Comparison of ENCODE assay signal across 8 mouse cellular contexts in genomic region chr12:102468894-102469764, GRCm38 (mm10). TPM values are rescaled to one million over a fixed set of nuclear protein-coding genes. Genes with fewer than 3 reads are reported as not detected.
DNase-seq lines count a peak whose midpoint lies in the region; ATAC-seq and TF ChIP-seq lines count a peak whose summit lies in the region.

TSS of gene Golga5 (plus strand) at chr12:102469135.

- peaks cover 3% of the 10 kb centered on the region; the same call in 1 of the 2 replicates for H3K4me1 ChIP-seq in cortical plate, adult 2 months (ENCODE audit: control insufficient read depth, insufficient read depth, low read length)

- peak; percentile 25; the same call in 1 of the 2 replicates for TF ChIP-seq POLR2A in cortical plate, adult 2 months (IDR thresholded peaks at IDR 0.05; ENCODE audit: extremely low read depth, insufficient read depth, low read length)

- ATAC-seq in activated CD4-positive, CD25-positive, alpha-beta regulatory T cell, adult 4 months = peak; percentile 97
- peak; percentile 98 for ATAC-seq in megakaryocyte progenitor cell, adult 5-6 weeks (replicated peaks; ENCODE audit: poor library complexity)

- TF ChIP-seq CTCF in cortical plate, adult 2 months (IDR thresholded peaks at IDR 0.05; ENCODE audit: extremely low read depth, insufficient read depth, low read length) = no peak

- DNase-seq in gastrocnemius, postnatal 10 days = peak; percentile 99
- DNase-seq in induced T-regulatory cell, adult 2 months (ENCODE audit: low read depth) = peak; percentile 97
- DNase-seq in left cerebral cortex, adult 9 months (ENCODE audit: low spot score in 2 of 2) = peak; percentile 93 to 96
- peak; percentile 97 for DNase-seq in right cerebral cortex, postnatal 14 days
- DNase-seq in urinary bladder, postnatal 36 days (ENCODE audit: low spot score in 2 of 2) = peak; percentile 97 to 98

- H3K4me3 ChIP-seq in cortical plate, adult 2 months (ENCODE audit: insufficient read depth, low read length) = peak within 1 kb of the TSS; percentile 86

- no peak within 1 kb of the TSS for H3K27ac ChIP-seq in cortical plate, adult 2 months (ENCODE audit: insufficient read depth, low read length)

RNA-seq across cellular contexts. Expression of gene Golga5, which starts in this region (rescaled TPM):
- 10 to 100 TPM; 27.5 to 27.9 TPM for polyA plus RNA-seq in activated CD4-positive, CD25-positive, alpha-beta regulatory T cell, adult 4 months (2017; shearing (Covaris generic))
- 23.4 and 25.1 TPM in 2 replicates for polyA plus RNA-seq in cortical plate, adult 2 months (2012; rRNA removed)
- total RNA-seq in gastrocnemius, postnatal 10 days (2021) = 10 to 100 TPM; 22.0 to 25.3 TPM
- total RNA-seq in megakaryocyte progenitor cell, adult 5-6 weeks (2015) = 22.1 and 28.8 TPM in 2 replicates
- 69.0 and 74.0 TPM in 2 replicates for total RNA-seq in megakaryocyte progenitor cell, adult 5-6 weeks (2017)
